Mouse (Mus musculus) cerebellum, adult 9-10 months (tissue): ENCODE results near the gene Rbm34.

ENCODE experiments used
- DNase-seq: peaks from one replicate; pipeline ENCODE4 v3.0.0; 2022

Rbm34 gene

GRCm38 (mm10) chr8:126951900-126952636, 18.8 kb downstream of the Rbm34 start:
- DNase-seq = no peak

- no peak for DNase-seq
These were observed 21.3 kb downstream of the Rbm34 start for GRCm38 (mm10) chr8:126949527-126949926.

GRCm38 (mm10) chr8:126946444-126946843, 24.4 kb downstream of the Rbm34 start:
- peak; percentile 43 for DNase-seq

GRCm38 (mm10) chr8:126945730-126946163, 25.1 kb downstream of the Rbm34 start, which contains the start of gene Tomm20:
TSS of gene Tomm20 (minus strand) at chr8:126945844.
- peak; percentile 95 for DNase-seq

- DNase-seq = peak; percentile 58
These were observed 25.8 kb downstream of the Rbm34 start for GRCm38 (mm10) chr8:126944781-126945691.

- DNase-seq = no peak
These were observed 27.3 kb downstream of the Rbm34 start for GRCm38 (mm10) chr8:126943565-126943964.

- no peak for DNase-seq
These were observed 33.5 kb downstream of the Rbm34 start for GRCm38 (mm10) chr8:126937337-126937736.

GRCm38 (mm10) chr8:126935932-126936331, 34.9 kb downstream of the Rbm34 start:
- no peak for DNase-seq

GRCm38 (mm10) chr8:126935387-126935786, 35.5 kb downstream of the Rbm34 start:
- DNase-seq = no peak

GRCm38 (mm10) chr8:126932656-126933055, 38.2 kb downstream of the Rbm34 start:
- no peak for DNase-seq

- no peak for DNase-seq
These were observed 38.6 kb downstream of the Rbm34 start for GRCm38 (mm10) chr8:126932249-126932648.

- DNase-seq = no peak
These were observed 39.2 kb downstream of the Rbm34 start for GRCm38 (mm10) chr8:126931720-126932119.

- DNase-seq = peak; percentile 75
These were observed 41.2 kb downstream of the Rbm34 start for GRCm38 (mm10) chr8:126929607-126930161.

GRCm38 (mm10) chr8:126928755-126929505, 41.9 kb downstream of the Rbm34 start:
- no peak for DNase-seq

- no peak for DNase-seq
These were observed 42.8 kb downstream of the Rbm34 start for GRCm38 (mm10) chr8:126928028-126928427.

- no peak for DNase-seq
These were observed 43.8 kb downstream of the Rbm34 start for GRCm38 (mm10) chr8:126927058-126927457.

GRCm38 (mm10) chr8:126922981-126923380, 47.9 kb downstream of the Rbm34 start:
- no peak for DNase-seq

GRCm38 (mm10) chr8:126921432-126921831, 49.4 kb downstream of the Rbm34 start:
- DNase-seq = no peak

- DNase-seq = peak; percentile 85
These were observed 50.0 kb downstream of the Rbm34 start for GRCm38 (mm10) chr8:126920845-126921244.

GRCm38 (mm10) chr8:126920386-126920785, 50.5 kb downstream of the Rbm34 start:
- no peak for DNase-seq

- no peak for DNase-seq
These were observed 51.2 kb downstream of the Rbm34 start for GRCm38 (mm10) chr8:126919703-126920102.

GRCm38 (mm10) chr8:126919255-126919654, 51.6 kb downstream of the Rbm34 start:
- no peak for DNase-seq

GRCm38 (mm10) chr8:126918356-126918755, 52.5 kb downstream of the Rbm34 start:
- no peak for DNase-seq
